Mouse (Mus musculus) testis, postnatal 14 days (tissue): Measurements from ENCODE around the gene Fsip1.

ENCODE experiments used
- DNase-seq: peaks from one replicate; pipeline ENCODE4 v3.0.0; 2021; ENCODE audit warnings: low spot score

Fsip1 gene

DNA sequence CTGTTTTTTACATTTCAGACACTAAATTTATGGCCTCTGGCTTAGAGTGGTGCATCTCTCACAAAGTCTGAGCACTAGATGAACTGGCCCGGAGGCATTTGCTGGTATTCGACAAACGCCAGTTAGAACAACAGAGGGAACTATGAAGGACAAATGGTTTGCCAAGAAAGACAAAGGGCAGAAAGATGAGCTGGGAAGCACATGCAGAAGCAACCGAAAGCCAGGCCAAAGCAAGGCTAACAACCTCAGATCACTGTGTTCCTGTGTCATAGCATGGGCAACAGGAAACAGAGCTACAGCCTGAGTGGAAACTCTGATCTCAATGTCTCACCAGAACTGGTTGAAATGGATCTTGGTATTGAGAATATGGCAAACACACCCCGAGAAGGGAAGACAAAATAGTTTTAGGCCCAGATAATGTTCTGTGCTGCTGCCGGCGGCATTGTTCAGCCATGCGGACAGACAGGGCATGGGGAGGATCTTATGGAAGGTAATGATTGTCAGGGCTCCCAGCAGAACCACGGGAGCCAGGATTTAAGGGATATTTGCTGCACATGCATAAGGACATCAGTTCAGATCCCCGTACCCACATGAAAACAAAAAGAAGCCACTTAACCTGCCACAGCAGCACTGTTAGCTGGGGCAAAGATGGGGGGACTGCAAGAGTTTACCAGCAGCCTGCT is 169.6 kb downstream of the Fsip1 start:
- no peak for DNase-seq

DNA sequence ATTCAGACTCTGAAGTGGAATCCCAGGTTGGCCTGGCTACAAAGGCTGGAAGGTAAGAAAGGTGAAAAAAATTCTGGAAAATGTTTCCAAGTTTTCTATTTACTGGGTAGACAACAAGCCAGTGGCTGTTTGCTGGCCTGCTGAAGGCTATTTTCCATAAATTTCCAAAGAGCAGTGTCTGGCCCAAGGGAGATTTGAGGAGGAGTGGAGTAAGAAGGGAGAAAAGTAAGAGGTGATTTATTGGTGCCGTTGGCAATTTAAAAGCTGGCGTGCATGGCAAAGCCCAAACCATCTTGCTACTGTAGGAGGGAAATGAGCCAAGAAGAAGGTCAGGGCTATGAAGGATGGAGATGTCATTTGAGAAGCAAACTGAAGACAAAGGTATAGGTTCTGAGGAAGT is 171.1 kb downstream of the Fsip1 start:
- DNase-seq = no peak

DNA sequence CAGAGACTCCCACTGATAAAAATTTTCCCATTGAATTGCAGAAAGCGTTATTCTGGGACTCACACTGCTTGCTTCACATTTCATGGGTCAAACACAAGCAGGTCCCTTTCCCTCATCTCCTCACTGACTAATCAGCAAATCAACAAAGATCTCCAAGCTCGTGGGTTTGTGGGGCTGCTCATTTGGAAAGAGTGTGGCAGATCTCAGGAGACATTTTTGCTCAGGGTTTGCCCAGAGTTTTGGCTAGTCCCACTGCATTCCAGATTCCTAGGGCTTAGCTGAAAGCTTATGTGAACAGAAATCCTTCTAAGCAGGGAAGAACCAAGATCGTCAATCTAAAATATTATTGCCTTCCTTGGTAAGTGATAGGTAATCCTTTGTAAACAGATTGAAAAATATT is 172.1 kb downstream of the Fsip1 start:
- DNase-seq = no peak

DNA sequence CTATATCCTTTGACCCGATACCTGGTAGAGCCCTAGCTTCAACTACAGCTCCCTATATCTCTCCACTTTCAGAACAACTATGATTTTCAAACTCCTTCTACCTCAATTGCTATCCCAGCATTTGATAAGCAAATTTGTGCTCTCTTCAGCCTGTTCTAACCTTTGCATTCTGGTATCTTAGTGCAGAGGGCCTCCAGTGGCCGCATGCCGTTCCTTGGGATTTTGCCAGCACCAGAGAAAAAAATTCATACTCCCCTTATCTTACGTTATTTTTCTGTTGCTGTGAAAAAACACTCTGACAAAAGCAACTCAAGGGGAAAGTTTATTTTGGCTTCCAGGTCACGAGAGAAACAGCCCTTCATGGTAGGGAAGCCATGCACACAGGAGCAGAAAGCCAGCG is 173.1 kb downstream of the Fsip1 start:
- no peak for DNase-seq

DNA sequence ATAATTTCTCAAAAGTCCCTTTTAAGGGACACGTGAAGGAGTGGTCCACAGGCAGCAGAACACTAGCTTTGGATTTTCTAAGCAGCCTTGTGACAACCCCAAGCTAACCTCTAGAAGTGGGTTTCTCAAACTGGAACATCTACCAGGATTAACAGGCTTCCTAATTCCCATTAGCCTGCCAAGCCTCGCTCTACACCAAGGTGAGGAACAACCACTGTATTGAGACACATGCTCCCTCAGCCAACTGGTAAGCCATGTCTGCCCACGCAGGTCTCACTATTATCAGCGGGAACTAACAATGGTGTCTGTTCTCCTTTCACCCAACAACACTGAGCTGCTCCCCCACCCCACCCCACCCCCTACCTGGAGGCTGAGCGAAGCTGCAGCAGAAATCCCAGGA is 175.2 kb downstream of the Fsip1 start:
- DNase-seq = no peak
